In genomic region chr6:78277993-78278715, GRCm38 (mm10) we compare ENCODE assay signal across 13 mouse cellular contexts.
A peak's percentile ranks its signal among the peaks of the same experiment; 100 is the strongest.
DNase-seq lines count a peak whose midpoint lies in the region; ATAC-seq lines count a peak whose summit lies in the region.
"Had no signal": no experiment of that assay in that cellular context is flagged by ENCODE, and none has a peak within 500 bp of the region (broad histone marks: within the 10 kb centered on the region; RNA-seq: fewer than 3 reads in every experiment).

No protein-coding gene starts in this region.

- H3K36me3 ChIP-seq in embryonic facial prominence, embryonic 11.5 days (replicated peaks; ENCODE audit: control insufficient read depth, insufficient read depth, low read depth, low read length), result no peaks in the 10 kb centered on the region
- no peaks in the 10 kb centered on the region for H3K36me3 ChIP-seq in embryonic facial prominence, embryonic 10.5 days (replicated peaks)
- no peaks in the 10 kb centered on the region for H3K36me3 ChIP-seq in embryonic facial prominence, embryonic 12.5 days

- no peaks in the 10 kb centered on the region for H3K9me3 ChIP-seq in embryonic facial prominence, embryonic 11.5 days (replicated peaks; ENCODE audit: control insufficient read depth, low read length)
- no peaks in the 10 kb centered on the region for H3K9me3 ChIP-seq in embryonic facial prominence, embryonic 10.5 days
- no peaks in the 10 kb centered on the region for H3K9me3 ChIP-seq in embryonic facial prominence, embryonic 12.5 days

- 60% methylated on average over 6 of the region's 6 CpGs for WGBS in embryonic facial prominence, embryonic 11.5 days
- WGBS in embryonic facial prominence, embryonic 10.5 days, result 68% methylated on average over 6 of the region's 6 CpGs
- WGBS in embryonic facial prominence, embryonic 12.5 days, result 47% methylated on average over 6 of the region's 6 CpGs

- no peaks in the 10 kb centered on the region for H3K27me3 ChIP-seq in embryonic facial prominence, embryonic 11.5 days (ENCODE audit: control insufficient read depth, insufficient read depth, low read length)
- no peaks in the 10 kb centered on the region for H3K27me3 ChIP-seq in embryonic facial prominence, embryonic 10.5 days (replicated peaks; ENCODE audit: low read depth, poor library complexity, severe bottlenecking)
- no peaks in the 10 kb centered on the region for H3K27me3 ChIP-seq in embryonic facial prominence, embryonic 12.5 days

- 0 out of 2 replicates have a peak, but pooled peaks have one; percentile 39 for ATAC-seq in embryonic facial prominence, embryonic 11.5 days (replicated peaks; ENCODE audit: insufficient number of reproducible peaks, low FRiP score, low TSS enrichment, low read depth)
- 0 out of 2 replicates have a peak, but pooled peaks have one; percentile 10 for ATAC-seq in embryonic facial prominence, embryonic 12.5 days (ENCODE audit: insufficient number of reproducible peaks, insufficient read depth, low FRiP score, low TSS enrichment)
- no peak for ATAC-seq in megakaryocyte-erythroid progenitor cell, adult 5-6 weeks (replicated peaks; ENCODE audit: low FRiP score, low TSS enrichment, poor library complexity, severe bottlenecking)

- H3K9ac ChIP-seq in embryonic facial prominence, embryonic 11.5 days (replicated peaks; ENCODE audit: low read length), result no peak overlapping the region
- H3K9ac ChIP-seq in embryonic facial prominence, embryonic 12.5 days, result no peak overlapping the region

- DNase-seq in embryonic facial prominence, embryonic 11.5 days (ENCODE audit: low spot score), result peak; percentile 14
- DNase-seq in embryonic facial prominence, embryonic 10.5 days (ENCODE audit: low spot score), result no peak
- peak; percentile 2 for DNase-seq in 3T3-L1 (ENCODE audit: low read depth, low spot score)
- peak; percentile 24 to 57 for DNase-seq in layer of hippocampus, adult 18-20 months (ENCODE audit: low spot score in 2 of 2)
- no peak for DNase-seq in urinary bladder, postnatal 36 days (ENCODE audit: low spot score in 2 of 2)
- no peak for DNase-seq in ovary, postnatal 14 days (ENCODE audit: low spot score)
- DNase-seq: cerebellum, adult 9-10 months; heart, postnatal 4 days; kidney, postnatal 14 days; thymus, postnatal 14 days had no signal

- no peak overlapping the region for H3K27ac ChIP-seq in embryonic facial prominence, embryonic 11.5 days (replicated peaks; ENCODE audit: low read depth, low read length)
- no peak overlapping the region for H3K27ac ChIP-seq in embryonic facial prominence, embryonic 10.5 days (replicated peaks)
- no peak overlapping the region for H3K27ac ChIP-seq in embryonic facial prominence, embryonic 12.5 days

- H3K4me2 ChIP-seq in embryonic facial prominence, embryonic 11.5 days (ENCODE audit: low read depth, low read length), result no peak overlapping the region
- no peak overlapping the region for H3K4me2 ChIP-seq in embryonic facial prominence, embryonic 12.5 days (replicated peaks)
- H3K4me2 ChIP-seq: liver, embryonic 11.5 days had no signal

- H3K4me1 ChIP-seq in embryonic facial prominence, embryonic 11.5 days (ENCODE audit: control insufficient read depth, insufficient read depth, low read length), result no peaks in the 10 kb centered on the region
- no peaks in the 10 kb centered on the region for H3K4me1 ChIP-seq in embryonic facial prominence, embryonic 10.5 days
- 0 out of 2 replicates have a peak, but pooled peaks cover 4% of the 10 kb centered on the region for H3K4me1 ChIP-seq in embryonic facial prominence, embryonic 12.5 days

- H3K4me3 ChIP-seq in embryonic facial prominence, embryonic 11.5 days (ENCODE audit: low read depth, low read length), result no peak overlapping the region
- H3K4me3 ChIP-seq in embryonic facial prominence, embryonic 10.5 days, result no peak overlapping the region
- no peak overlapping the region for H3K4me3 ChIP-seq in embryonic facial prominence, embryonic 12.5 days

Comparison
In these comparisons a context has a peak if more than half of its experiments do, and no peak if none do; other contexts are left out.
1. DNase-seq: peak in embryonic facial prominence, embryonic 11.5 days (single experiment), 3T3-L1 (single experiment) and layer of hippocampus, adult 18-20 months (2 of 2); none in embryonic facial prominence, embryonic 10.5 days (single experiment), urinary bladder, postnatal 36 days (0 of 2) and ovary, postnatal 14 days (single experiment).